Mouse (Mus musculus) ES-E14 (cell line): Measurements from ENCODE around the gene Mrm2. TPM values are rescaled to one million over a fixed set of nuclear protein-coding genes. Genes with fewer than 3 reads are reported as not detected.
A peak's percentile ranks its signal among the peaks of the same experiment; 100 is the strongest.

Source experiments
- DNase-seq: peaks from one replicate; pipeline ENCODE4 v3.0.0-alpha.2; 2013; ENCODE audit warnings: low read depth, low spot score
- H3K27ac ChIP-seq: 2 replicates; pipeline ENCODE4 v1.5.1; 2012; ENCODE audit warnings: low read depth, mild to moderate bottlenecking, low read length, moderate library complexity, mixed read lengths; ENCODE audit not compliant: poor library complexity, insufficient read depth, severe bottlenecking
- H3K36me3 ChIP-seq: 2 replicates; pipeline ENCODE4 v1.6.1; 2012; ENCODE audit warnings: mild to moderate bottlenecking, low read length, moderate library complexity, mixed read lengths; ENCODE audit not compliant: control insufficient read depth, poor library complexity, insufficient read depth, severe bottlenecking
- H3K4me1 ChIP-seq, 2 experiments: fragments of 150-350 bp in 1 of 2; sonication (generic) in 1 of 2; 2 replicates each; pipeline ENCODE4 v1.6.1; 2012; ENCODE audit warnings: low read length in 2 of 2, mild to moderate bottlenecking in 1 of 2, mixed read lengths in 1 of 2; ENCODE audit not compliant: control insufficient read depth in 2 of 2, insufficient read depth in 2 of 2, poor library complexity in 1 of 2
- H3K4me3 ChIP-seq, 2 experiments: fragments of 150-350 bp in 1 of 2; sonication (generic) in 1 of 2; 2 replicates each; pipeline ENCODE4 v1.5.1; 2012; ENCODE audit warnings: low read length in 2 of 2, low read depth in 1 of 2, mild to moderate bottlenecking in 1 of 2, mixed read lengths in 1 of 2; ENCODE audit not compliant: insufficient read depth in 1 of 2, poor library complexity in 1 of 2, severe bottlenecking in 1 of 2
- H3K9ac ChIP-seq: 2 replicates; pipeline ENCODE4 v1.6.1; 2012; ENCODE audit warnings: low read depth, mild to moderate bottlenecking, low read length, mixed read lengths; ENCODE audit not compliant: poor library complexity, insufficient read depth, severe bottlenecking
- H3K9me3 ChIP-seq: fragments of 150-350 bp; sonication (generic); 2 replicates; pipeline ENCODE4 v1.6.1; 2012; ENCODE audit warnings: low read depth, mild to moderate bottlenecking, low read length; ENCODE audit not compliant: control insufficient read depth, insufficient read depth
- CHD2 ChIP-seq: IDR thresholded peaks from 2 replicates; pipeline ENCODE4 v1.6.1; 2014; ENCODE audit warnings: mild to moderate bottlenecking, low read depth, low read length, inconsistent platforms
- HCFC1 ChIP-seq: IDR thresholded peaks from 2 replicates; pipeline ENCODE4 v1.6.1; 2012; ENCODE audit warnings: low read length, inconsistent platforms, borderline replicate concordance; ENCODE audit not compliant: insufficient read depth
- MAFK ChIP-seq: IDR thresholded peaks from 2 replicates; pipeline ENCODE4 v1.6.1; 2014; ENCODE audit warnings: mild to moderate bottlenecking, low read depth, low read length, inconsistent platforms; ENCODE audit not compliant: insufficient read depth
- ZC3H11A ChIP-seq: IDR thresholded peaks from 2 replicates; pipeline ENCODE4 v1.6.1; 2012; ENCODE audit warnings: low read depth, mild to moderate bottlenecking, inconsistent platforms, low read length, borderline replicate concordance
- ZNF384 ChIP-seq: IDR thresholded peaks from 2 replicates; pipeline ENCODE4 v1.6.1; 2012; ENCODE audit warnings: low read depth, low read length, inconsistent platforms
- in situ Hi-C, 2 experiments: fragments of 600-800 bp; cut with MboI; formaldehyde crosslinking; loops; one replicate each; pipeline ENCODE4 v1.15.1; 2025; ENCODE audit warnings: low sequenced_read_pairs in 2 of 2, inconsistent platforms in 1 of 2; ENCODE audit not compliant: unreplicated experiment in 2 of 2
- total RNA-seq: library from RNA; depleted of rRNA; stranded (reverse); fragments of 300-350 nt; gene quantifications from 2 replicates; pipeline ENCODE4 v1.2.3, GENCODE M21; 2012

Gene Mrm2
- total RNA-seq, 1 experiment, result 14.6 TPM

DNA sequence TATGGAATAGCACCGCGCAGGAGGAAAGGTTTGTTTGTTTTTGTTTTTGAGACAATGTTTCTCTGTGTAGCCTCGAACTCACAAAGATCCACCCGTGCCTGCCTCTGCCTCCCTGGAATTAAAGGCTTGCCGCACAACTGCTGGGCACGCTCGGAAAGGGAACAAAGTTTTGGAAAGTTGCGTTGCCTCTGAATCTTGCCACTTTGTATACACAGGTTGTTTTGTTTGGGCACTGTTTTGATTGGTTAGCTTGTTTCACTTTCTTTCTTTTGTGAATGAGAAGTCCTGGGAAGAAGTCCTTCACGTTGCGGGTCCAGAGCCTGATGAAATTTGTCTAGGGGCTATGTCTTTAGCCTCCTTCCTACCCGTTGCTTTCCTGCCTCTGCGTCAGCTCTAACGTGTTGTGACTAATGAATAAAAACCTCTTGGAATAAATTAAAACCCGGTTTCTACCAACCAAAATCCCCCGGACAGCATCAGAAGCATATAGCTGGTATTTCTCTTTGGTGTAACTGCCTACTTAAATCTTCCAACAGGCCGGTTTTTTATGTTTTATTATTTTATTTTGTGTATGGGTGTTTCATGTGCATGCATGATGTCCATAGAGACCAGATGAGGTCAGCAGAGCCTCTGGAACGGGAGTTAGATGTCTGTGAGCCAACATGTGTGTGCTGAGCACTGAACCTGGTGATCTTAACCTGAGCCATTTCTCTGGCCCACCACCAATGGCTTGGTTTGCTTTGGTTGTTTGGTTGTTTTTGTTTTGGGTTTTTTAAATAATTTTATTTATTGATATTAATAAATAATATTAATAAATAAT lies 9.7 kb downstream of the Mrm2 start:
- no peaks in the 10 kb centered on the region; the same call in 1 of the 2 replicates for H3K36me3 ChIP-seq
- in situ Hi-C loops, result no loop called here
- H3K4me1 ChIP-seq, result peaks cover 2 to 4% of the 10 kb centered on the region in 2 experiments; a peak in 2 of 4 replicates
- no peaks in the 10 kb centered on the region for H3K9me3 ChIP-seq
- H3K9ac ChIP-seq, result peak overlapping the region; percentile 70
- H3K27ac ChIP-seq, result no peak overlapping the region
- H3K4me3 ChIP-seq, result peak overlapping the region; percentile 71 to 95
- TF ChIP-seq ZNF384, result no peak
- no peak for TF ChIP-seq ZC3H11A
- TF ChIP-seq CHD2, result no peak
- TF ChIP-seq MAFK, result 0 out of 2 replicates have a peak, but pooled peaks have one; percentile 5
- TF ChIP-seq HCFC1, result no peak
- DNase-seq, result no peak

DNA sequence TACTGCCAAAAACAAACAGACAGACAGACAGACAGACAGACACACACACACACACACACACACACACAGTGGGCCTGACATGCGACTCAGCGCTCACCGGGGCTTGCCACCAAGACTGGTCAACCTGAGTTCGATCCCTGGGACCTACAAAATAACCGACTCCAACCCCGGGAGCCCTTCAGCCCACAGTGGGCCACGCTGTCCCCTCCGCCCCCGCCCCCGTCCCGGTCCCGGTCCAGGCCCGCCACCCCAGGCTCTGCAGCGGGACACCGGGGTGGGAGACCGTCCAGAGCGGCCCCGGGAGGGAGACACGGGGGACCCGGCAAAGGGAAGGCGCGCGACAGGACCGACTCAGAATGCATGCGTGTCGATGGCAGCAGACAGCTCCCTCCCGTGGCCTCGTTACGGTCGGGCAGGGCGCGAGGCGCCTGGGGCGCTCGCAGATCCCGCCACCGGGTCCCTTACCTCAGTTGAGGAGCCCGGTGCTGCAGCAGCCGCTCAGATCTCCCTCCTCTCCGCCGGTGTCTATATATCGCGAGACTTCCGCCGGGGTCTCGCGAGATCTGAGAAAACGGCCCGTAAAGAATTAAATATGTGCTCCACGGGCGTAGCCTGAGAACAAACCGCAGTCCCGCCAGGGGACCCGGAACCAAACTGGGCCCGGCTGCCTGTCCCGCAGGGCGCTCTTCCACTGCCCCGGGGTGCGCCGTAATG lies 10.5 kb downstream of the Mrm2 start, which contains the start of the genes Mad1l1 and Nudt1:
TSS of gene Mad1l1 (minus strand) at position 511 of the 714 bp plus-strand sequence.
TSS of gene Nudt1 (plus strand) at position 615 of the 714 bp plus-strand sequence.
- Histone ChIP-seq H3K36me3 (no peaks in the 10 kb centered on the region), H3K4me1 (peaks cover 2 to 4% of the 10 kb centered on the region in 2 experiments; a peak in 2 of 4 replicates), H3K9ac (peak within 1 kb of the TSS; percentile 97), H3K4me3 (peak within 1 kb of the TSS; percentile 71 to 95), H3K9me3 (no peaks in the 10 kb centered on the region), H3K27ac (no peak within 1 kb of the TSS)
- in situ Hi-C loops, result no loop called here
- TF ChIP-seq ZC3H11A (no peak), ZNF384 (no peak), HCFC1 (peak; percentile 62; the same call in 1 of the 2 replicates), CHD2 (peak; percentile 100)
- peak; percentile 98 for DNase-seq

DNA sequence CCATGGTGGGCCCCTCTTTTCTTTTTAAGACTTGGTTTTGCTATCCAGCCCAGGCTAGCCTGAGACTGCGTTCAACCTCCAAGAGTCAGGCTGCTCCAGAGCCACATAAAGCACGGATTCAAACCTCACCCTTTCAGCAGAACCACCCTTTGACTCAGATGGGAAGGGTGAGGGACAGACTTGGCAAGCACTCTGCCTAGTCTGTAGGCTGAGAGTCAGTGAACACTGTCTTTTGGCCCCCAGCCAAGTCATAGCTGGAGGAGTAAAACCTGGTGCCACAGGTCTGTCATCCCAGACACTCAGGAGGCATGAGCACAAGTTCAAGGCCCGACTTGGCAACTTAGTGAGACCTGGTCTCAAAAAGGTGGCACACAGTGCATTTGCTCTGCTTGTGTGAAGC lies 15.0 kb downstream of the Mrm2 start:
- peaks cover 23% of the 10 kb centered on the region for H3K36me3 ChIP-seq

DNA sequence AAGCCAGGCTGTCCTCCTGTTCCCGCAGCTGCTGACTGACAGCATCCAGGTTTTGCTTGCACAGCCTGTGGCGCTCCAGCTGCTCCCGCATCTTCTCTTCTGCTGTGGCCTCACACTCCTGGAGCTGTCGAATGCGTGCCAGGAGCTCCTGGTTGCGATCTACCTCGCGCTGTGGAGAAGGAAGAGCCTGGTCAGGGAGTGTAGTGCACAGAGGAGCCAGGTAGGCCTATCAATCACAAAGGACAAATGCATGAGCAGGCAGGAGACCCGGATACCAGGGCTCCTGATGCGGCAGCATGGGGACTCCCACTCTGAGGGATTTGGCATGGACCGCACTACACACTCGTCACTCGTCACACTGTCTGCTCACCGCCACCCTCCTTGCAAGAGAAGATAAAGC lies 24.1 kb downstream of the Mrm2 start:
- Histone ChIP-seq H3K4me1 (peaks cover 0 to 6% of the 10 kb centered on the region in 2 experiments; a peak in 1 of 4 replicates), H3K9ac (no peak overlapping the region), H3K27ac (no peak overlapping the region), H3K4me3 (no peak overlapping the region), H3K36me3 (peaks cover 62% of the 10 kb centered on the region), H3K9me3 (no peaks in the 10 kb centered on the region)
- in situ Hi-C loops, result no loop called here
- TF ChIP-seq MAFK (no peak), ZNF384 (no peak), HCFC1 (no peak), CHD2 (no peak), ZC3H11A (no peak)
- DNase-seq, result no peak

More for the DNA sequence above, 15.0 kb downstream of the Mrm2 start:
- no peak for TF ChIP-seq MAFK
- TF ChIP-seq ZNF384, result no peak
- no peak for TF ChIP-seq HCFC1
- TF ChIP-seq CHD2, result no peak
- TF ChIP-seq ZC3H11A, result no peak
- in situ Hi-C loops, result no loop called here
- Histone ChIP-seq H3K4me1 (peaks cover 0 to 4% of the 10 kb centered on the region in 2 experiments; a peak in 1 of 4 replicates), H3K27ac (no peak overlapping the region), H3K4me3 (no peak overlapping the region), H3K9me3 (no peaks in the 10 kb centered on the region), H3K9ac (no peak overlapping the region)
- no peak for DNase-seq
